Mouse (Mus musculus): ENCODE data around the gene Srrm1.

DNA sequence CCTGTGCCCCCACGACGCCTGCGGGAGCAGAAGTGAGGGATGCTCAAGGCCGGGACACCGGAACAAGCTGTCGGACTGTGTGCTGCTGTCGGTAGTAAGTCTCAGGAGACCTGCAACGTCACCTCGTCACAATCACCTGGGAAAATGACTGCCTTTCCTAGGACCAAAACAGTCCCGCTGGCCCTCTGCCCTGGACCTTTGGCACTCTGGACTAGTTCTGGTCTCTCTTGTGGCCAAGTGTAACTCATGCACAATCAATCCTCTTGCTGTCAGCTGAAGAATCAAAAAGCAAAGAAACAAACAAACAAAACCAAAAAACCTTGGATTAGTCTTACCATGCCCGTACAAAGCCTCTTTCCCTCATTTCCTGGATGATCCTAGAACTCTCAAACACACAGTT is 24.1 kb upstream of the Srrm1 start:
- TF ChIP-seq CTCF (IDR thresholded peaks at IDR 0.05 in 2 of 3, conservative IDR thresholded peaks at IDR 0.05 in 1 of 3; ENCODE audit: control insufficient read depth in 1 of 3, insufficient read depth in 1 of 3, low read depth in 2 of 3, low read length in 3 of 3, poor library complexity in 1 of 3, severe bottlenecking in 1 of 3) (no peak), ZC3H11A (IDR thresholded peaks at IDR 0.05; ENCODE audit: low read depth, low read length) (no peak), POLR2A (IDR thresholded peaks at IDR 0.05; ENCODE audit: control insufficient read depth in 1 of 2, insufficient read depth in 1 of 2, low read depth in 1 of 2, low read length in 2 of 2, poor library complexity in 1 of 2) (no peak), POLR2AphosphoS2 (IDR thresholded peaks at IDR 0.05; ENCODE audit: low read length) (no peak), USF2 (IDR thresholded peaks at IDR 0.05; ENCODE audit: borderline replicate concordance in 1 of 2, insufficient read depth in 1 of 2, low read depth in 1 of 2, low read length in 2 of 2) (no peak)
